Mouse (Mus musculus): ENCODE results near the gene Fgfr2.
"Not testable (repeated sequence)": the region's sequence is repeated elsewhere in the genome, so short reads cannot be mapped to it uniquely, and the experiment has no call there.

The Fgfr2 gene

DNA sequence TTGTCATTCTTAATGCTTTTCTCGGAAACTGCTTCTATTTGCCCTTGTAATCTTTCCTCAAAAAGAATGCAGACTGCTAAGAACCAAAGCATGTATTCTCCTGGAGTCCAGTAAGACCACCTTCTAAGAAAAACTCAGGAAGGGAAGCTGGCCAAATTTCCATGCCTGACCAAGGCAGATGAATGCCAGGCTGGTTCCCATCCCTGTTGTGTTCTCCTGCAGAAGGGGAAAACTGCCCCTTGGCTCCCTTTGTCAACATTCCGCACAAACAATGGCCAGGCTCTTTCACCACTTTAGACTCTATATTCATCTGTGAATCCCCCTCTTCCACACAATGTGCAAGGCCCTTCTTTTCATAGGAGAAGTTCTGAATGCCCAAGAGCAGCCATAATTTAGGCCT is 5.3 kb downstream of the Fgfr2 start:
- DNase-seq = peak; percentile 17

DNA sequence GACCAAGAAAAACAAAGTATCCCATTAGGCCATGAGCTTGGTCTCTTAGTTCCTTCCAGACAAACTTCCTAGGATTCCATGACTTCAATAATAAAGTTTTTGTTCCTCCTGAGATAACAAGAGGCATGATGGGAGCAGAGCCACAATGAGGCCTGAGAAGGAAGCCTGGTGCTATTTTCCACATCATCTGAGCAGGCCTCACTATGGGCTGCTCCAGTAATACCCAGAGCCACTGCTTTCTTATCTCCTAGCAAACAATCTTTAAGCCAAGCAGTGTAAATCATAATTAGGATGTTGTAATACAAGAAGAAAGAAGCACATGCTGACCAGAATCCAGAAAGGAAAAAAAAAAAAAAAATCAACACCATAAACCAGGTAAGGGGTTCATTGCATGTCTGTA is 6.6 kb downstream of the Fgfr2 start:
- DNase-seq = no peak

DNA sequence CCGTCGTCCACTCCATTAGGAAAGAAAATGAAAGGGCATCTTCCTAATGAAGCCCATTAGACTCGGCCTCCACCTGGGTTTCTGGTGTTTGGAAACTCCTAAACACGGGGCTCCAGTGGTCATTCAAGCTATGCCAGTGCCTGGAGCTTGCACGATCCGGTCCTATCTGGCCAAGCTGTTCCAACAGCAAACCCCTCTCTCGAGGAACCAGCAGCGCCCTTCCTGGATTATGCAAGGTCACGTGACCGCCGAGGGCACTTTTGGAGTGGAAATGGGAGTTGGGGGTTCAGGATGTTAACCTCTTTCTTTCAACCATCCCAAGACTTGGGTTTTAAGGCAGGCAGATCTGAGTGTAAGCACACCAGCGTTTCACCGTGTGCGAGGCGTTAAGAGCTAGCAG is 7.3 kb downstream of the Fgfr2 start:
- DNase-seq = peak; percentile 28

DNA sequence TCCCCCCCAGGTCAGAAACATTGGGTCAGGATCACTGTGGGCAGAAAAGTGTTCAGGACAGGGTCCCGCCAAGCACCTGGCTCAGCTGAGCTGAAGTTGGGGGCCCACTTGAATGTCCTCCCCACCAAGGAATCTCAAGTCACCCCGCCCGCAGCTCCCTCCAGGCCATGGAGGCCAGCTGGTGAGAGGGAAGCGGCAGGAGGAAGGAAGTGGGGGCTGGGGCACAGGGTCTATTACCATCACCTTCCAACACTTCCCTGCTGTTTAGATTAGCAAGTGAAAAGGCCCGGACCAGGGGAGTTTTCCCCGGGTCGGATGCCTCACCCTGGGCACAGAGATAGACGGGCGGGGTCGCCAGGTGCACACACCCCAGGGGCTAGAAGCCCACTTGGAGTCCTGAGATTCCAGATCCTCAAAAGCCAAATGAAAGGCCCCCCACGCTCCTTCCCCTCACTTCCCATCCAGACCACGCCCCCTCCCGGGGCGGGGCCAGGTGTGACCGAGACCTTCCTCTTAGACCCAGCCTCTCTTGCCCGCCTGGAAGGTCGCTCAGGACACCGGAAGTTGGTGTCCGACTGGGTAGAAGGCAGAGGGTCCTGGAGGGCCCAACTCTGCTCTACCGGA is 8.2 kb downstream of the Fgfr2 start:
- DNase-seq = peak; percentile 41

DNA sequence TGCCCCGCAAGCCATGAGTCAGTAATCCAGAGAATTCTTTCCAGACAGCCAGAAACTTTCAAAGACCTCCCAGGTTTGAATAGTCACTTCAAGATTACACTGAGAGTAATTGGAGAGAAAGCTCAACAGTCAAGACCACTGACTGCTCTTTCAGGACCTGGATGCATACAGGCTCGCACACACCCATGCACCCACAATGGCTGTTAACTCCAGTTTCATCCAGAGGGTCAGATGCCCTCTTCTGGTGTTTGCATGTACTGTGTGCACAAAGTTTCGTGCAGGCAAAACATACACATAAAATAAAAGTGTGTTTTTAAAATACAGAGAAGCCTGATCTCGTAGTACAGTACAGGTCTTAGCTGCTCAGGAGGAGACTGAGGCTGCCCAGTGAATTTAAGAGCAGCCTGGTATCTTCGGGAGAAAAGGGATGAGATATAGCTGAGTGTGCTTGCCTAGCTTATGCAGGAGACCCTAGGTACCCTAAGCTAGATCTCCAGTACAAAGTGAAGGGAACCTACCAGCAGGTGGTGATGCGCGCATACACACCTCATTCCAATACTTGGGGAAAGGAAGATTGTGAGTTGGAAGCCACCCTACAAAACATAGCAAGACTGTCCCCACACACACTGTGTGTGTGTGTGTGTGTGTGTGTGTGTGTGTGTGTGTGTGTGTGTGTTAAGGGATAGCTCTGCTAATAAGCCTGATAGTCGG is 9.8 kb downstream of the Fgfr2 start:
- no peak for DNase-seq

DNA sequence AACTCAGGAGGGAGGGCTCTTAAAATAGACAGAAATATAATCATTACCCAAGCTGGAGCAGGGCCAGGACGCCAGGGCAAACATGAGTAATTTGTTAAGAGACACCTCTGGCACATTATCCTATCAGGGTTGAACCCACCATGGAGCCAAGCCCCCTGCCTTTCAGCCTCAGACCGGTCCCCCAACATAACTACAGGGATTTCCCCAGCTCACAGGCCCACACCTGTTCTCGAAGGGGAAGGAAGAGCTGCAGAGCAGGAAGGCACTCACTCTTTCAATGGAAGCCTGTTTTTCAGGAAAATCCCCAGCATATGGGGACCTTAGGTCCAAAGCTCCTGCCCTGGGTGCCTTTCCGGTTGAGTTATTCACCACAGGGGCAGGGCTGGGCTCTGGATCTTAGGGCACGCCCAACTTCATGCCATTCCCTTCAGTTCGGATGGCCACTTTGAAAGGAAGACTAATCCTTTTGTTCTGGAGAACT is 10.8 kb downstream of the Fgfr2 start:
- no peak for DNase-seq

DNA sequence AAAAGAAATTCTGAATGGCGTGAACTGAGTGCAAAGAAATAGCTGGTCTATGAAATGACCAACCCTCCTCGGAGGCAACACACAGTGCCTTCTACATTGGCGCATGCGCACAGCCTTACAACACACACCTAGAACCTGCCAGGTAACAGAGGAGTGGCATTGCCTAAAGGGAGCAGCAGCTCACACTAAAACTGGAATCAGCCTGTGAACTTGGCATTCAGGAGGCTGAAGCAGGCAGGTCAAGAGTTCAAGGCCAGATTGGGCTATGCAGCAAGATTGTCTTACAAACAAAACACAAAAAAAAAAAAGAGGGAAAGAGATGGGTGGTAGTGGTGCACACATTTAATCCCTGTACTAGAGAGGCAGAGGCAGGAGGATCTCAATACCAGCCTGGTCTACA is 13.7 kb downstream of the Fgfr2 start:
- DNase-seq = no peak

DNA sequence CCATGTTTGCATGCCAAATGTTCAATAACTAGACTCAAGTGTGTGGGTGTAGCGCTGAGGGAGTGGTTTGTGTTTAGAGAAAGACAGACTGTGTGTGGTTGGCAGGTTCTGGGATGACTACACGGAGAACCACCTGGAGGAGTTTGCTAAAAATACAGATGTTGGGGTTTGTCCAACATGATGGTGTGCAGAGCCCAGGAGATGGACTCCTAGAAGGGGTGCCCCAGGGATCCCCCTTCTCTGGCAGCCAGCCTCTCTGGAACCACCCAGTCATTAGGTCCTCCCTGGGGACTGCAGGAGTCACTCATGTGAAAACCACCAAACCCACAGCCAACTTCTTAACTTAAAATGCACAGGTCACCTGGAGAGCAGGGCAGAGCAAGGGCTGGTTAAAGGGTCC is 14.5 kb downstream of the Fgfr2 start:
- no peak for DNase-seq

DNA sequence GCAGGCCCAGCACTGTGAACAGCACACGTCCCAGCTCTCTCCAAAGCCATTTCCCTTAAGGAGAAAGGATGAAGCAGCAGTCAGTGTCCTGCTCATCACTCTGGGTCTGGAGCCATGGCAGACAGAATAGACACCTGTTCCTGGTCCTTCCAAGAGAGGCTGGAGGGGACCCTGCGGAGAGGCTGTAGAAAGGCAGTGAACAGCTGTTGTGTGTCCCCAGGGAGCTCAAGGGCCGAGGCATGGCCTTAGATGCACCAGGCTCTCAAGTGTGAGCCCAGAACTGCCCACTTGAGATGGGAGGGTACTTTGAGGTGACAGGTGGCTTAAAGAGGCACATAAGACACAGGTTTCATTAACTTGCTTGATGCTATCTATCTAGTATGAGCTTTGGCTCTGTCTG is 20.6 kb downstream of the Fgfr2 start:
- no peak for DNase-seq

DNA sequence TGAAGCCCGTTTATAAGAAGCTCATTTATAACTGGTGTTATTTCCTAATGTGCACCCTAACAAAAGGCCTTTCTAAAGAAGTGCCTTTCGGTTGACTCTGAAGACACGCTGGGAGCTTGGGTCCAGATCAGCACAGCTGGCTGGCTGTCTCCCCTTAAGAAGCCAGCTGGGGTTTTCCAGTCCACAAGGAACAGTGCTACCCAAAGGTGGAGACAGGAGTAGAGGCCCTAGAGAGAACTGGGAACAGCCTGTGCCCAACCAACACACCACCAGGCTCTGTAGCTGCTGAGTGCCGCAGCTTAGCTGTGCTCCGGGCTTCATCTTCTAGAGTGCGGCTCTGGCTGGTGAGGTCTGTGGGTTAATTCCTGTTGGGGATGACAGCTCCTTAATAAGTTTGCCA is 22.1 kb downstream of the Fgfr2 start:
- no peak for DNase-seq

DNA sequence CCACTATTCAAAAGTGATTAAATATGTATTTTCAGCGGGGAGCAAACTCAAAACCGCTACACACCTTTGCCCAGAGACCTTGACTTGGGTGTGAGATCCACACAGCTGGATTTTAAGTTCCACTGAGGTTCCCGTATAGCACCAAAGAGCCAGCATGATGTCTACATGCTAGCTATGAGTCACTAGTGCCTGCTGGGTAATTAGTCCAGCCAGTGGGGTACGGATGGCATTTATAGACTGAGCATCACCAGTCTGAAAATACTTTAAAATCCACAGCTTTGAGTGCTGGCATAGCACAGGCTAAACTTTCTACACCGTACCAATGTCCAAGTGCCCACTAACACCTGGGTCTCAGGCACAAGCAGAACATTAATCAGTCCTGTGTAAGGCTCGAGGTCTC is 23.0 kb downstream of the Fgfr2 start:
- DNase-seq = no peak

DNA sequence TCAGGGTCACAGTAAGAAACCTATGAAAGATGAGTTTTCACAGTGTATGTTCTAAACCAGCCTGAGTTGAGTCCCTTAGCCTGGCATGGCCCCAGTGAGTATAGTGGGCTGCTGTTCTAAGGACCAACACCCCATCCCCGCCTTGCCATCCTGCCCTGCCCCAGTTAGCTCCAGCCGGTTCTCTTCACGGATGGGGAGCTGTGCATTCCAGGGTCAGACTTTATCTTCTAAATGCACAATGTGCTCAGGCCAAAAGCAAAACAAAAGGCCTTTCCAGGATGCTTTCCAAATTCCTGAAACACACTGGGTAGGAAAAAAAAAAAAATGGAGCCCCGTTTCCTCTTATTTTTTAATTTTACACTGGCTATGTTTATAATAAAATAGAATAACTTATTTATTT is 23.9 kb downstream of the Fgfr2 start:
- DNase-seq = no peak

DNA sequence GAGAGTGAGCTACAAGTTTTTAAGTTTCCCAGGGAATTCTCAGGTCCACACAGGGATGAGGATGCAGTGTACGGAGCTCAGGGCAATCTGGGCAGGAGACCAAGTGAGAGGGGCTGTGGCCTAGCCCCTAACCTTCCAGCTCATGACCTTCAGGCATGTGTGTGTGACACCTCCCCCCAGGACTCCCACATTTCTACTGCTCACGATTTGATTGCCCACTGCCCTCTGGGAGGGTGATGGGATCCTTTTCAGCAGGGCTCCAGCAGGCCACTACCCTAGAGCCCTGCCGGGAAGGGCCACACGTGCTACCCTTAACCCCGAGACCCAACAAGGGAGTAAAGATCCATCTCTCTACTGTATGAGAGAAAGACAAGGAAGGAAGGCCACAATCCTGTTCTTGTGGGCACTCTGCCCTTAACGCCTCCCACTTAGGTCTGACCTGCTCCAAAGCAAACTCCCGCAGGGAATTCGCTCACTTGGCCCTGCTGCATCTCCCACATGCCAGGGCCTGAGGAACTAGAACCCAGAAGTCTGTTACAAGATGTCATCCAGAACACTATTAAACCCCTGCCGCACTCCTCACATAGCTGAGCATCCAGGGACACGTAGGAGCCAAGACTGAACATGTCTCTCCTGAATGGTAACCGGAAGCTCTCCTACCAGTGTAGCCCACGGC is 24.9 kb downstream of the Fgfr2 start:
- DNase-seq = no peak

DNA sequence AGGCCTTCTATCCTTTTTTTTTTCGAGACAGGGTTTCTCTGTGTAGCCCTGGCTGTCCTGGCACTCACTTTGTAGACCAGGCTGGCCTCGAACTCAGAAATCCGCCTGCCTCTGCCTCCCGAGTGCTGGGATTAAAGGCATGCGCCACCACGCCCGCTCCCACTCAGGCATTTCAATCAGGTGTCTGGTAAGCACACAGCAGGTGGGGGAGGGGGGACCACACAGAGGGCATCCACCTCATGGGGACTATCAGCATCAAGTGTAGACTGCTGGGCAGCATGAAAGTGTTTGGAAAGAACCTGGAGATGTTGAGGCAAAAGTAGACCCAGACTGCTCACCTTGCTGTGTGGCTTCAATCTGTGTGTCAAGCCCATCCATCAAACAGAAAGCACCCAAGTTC is 27.5 kb downstream of the Fgfr2 start:
- DNase-seq = not testable (repeated sequence)

DNA sequence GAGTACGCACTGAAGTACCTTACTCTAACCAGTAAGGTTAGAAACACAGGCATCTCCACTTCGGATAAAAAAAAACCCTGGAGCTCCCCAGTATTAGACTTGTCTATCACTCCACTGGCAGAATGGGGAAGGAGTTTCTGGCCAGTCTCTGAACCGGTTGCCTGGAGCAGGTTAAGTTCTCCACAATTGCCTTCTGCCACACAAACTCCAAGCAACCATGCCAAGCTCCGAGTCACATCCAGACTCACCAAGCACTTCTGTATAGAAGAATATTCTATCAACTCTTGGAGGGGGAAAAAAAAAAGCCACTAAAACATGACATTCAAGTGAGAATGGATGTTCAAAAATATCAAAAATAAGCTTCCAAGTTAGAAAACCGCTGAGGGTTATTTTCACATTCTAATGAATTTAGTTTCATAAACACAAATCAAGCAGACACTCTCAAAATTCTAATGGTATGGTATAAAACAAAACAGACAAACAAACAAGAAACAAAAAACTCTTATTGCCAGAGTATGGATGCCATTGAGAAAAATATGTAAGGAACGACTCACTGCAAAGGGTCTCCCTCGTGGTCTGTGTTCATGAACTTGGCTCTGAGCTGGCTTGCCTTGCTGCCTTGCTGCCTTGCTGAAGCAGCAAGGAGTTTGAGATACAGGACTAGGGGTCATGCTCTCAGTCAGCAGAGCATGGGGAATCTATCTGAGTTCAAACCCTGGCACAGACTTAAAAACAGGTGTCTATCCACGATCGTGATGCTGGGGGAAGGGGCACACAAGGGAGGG is 28.2 kb downstream of the Fgfr2 start:
- DNase-seq = no peak

DNA sequence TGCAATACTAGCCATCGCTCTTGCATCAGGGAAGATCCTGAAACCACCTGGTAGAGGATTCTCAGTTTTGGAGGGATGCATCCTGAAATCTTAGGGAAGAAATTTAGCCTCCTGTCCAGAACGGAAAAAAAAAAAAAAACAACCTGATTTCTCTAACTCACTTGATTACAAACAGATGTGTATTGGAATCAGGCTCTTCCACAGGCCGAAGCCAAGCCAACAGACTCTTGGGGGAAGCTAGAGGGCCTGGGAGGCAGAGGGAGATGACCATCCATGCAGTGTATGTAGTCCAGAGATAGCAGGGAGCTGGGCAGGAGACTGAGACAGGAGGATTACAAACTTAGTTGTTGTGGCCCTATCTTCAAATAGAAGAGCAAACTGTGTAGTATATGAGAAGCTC is 29.0 kb downstream of the Fgfr2 start:
- DNase-seq = no peak

DNA sequence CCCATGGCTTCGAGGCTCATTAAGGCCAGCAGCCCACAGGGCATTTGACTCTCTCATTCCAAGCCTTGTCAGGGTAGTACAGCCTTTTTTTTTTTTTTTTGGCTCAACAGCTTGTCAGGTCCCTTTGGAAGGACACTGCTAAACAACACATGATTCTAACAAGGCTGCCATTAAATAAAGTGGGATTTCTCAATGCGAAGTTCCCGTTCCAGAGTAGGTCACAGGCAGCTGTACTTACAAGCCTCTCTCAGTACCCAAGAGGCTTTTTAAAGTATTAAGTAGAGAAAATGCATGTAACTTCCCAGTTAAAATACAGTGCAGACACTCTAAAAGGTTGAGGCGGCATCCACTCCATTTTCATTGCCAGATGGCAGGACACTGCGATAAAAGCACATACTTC is 29.4 kb downstream of the Fgfr2 start:
- DNase-seq = no peak

DNA sequence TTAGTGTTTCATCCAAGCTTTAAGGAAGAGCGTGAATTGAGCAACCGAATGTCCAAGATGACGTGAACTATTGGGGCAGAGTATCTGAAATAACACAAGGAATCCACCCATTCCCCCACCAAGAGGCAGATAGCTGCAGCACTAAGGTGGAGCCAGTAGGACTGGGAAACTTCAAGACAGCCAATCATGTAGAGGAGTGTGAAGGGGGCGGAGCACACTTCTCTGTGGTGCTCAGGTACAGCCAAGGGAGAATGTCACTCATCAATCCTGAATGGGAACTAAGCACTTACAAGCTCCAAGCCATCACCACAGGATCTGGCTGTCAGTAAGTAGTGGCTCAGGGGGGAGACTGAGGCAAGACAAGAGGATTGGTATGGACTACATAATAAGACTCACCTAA is 32.5 kb downstream of the Fgfr2 start:
- DNase-seq = no peak

DNA sequence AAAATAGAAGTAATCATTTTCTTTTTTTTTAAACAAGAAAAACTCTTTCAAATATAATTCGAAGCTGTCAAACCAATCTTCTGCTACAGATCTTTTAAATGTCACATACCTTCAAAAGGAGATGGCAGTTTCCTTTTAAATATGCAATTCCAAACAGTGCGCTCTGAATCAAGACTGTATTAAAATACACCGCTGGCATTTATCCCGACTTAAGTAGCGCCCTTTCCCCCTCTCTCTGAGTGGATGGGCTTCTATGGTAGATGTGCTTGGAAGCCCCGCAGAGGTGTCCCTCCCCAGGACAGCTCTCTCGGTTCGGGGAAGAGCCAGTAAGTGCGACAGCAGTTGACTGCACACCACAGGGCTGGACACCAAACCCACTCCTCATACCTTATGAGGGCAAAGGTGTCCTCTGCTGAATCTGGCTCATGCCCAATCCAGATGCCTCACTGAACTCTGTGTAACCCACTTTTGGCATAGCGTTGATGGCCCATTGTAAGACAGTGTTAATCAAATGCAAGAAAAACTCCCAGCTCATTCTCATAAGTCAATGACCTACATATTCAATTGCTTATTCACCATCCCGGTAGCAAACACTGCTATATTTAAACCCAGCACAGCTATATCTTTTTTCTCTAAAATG is 33.4 kb downstream of the Fgfr2 start:
- DNase-seq = no peak

DNA sequence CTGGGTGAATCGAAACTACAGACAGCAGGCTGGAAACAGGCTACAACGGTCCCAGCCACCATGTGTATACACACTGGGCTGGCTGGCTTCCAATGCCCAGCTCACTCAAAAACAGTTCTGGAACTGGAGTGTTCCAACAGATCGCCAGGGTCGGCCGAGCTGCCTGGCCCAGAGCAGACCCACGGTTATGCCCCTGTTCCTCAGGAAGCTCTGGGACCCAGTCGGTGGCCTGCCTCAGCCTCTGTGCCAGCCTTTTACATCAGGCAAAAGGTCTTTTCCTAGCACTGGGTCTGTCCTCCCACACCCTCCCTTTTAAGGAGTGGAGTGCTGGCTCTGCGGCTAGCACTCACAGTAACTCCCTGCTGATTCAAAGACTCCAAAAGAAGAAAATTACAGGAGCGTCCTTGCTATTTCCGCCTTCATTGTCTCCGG is 34.3 kb downstream of the Fgfr2 start:
- peak; percentile 83 for DNase-seq

DNA sequence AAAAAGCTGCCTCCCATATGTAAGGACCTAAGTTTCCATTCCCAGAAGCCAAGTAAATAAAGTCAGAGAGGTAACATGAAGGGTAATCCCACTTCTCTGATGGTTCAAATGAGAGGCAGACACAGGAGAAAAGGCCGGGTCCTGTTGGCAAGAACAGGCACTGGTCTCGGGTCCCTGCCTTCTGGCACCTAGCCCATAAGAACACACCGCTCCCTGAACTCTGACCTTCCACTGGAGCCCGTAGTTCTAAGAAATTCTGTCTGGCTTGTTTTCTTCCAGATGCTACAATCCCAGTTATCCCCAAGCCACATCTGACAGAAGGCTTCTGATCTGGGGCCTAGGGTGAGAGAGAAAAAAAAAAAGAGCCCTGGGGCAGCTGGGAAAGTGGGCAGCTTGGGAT is 34.7 kb downstream of the Fgfr2 start:
- no peak for DNase-seq

DNA sequence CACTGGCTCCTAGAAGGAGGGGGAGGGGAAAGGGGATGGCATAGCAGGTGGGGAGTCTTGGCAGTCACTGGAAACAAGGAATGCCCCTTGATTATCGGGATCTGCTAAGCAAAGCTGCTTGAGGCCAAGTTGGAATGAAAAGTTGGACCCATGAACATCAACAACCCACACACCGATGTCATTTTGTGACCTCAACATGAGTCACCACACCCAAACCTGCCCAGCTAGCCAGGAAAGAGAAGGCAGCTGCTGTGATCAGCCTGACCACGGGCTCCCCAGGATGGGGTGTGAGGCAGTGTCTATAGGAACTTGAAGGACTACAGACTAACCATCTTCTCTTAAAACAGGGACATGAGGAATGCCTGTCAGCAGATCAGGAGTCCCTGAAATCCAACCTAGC is 37.7 kb downstream of the Fgfr2 start:
- DNase-seq = no peak

All from cerebellum, adult 9-10 months (tissue).